Mouse (Mus musculus) kidney, embryonic 15.5 days (tissue): ENCODE data around the gene Gm10273. TPM values are rescaled to one million over a fixed set of nuclear protein-coding genes. Genes with fewer than 3 reads are reported as not detected.
"Not testable (repeated sequence)": the region's sequence is repeated elsewhere in the genome, so short reads cannot be mapped to it uniquely, and the experiment has no call there.

Source experiments
- ATAC-seq: fragments of 200-750 bp; cut with Nextera tagmentation; replicated peaks from 2 replicates; pipeline ENCODE4 v1.8.0; 2017; ENCODE audit warnings: moderate TSS enrichment; ENCODE audit not compliant: low FRiP score
- H3K27ac ChIP-seq: fragments of 300-500 bp; sonication (generic); 2 replicates; pipeline ENCODE4 v1.5.1; 2015; ENCODE audit warnings: mild to moderate bottlenecking, inconsistent platforms
- H3K27me3 ChIP-seq: fragments of 300-500 bp; sonication (generic); 2 replicates; pipeline ENCODE4 v1.6.1; 2015; ENCODE audit warnings: inconsistent platforms
- H3K36me3 ChIP-seq: fragments of 300-500 bp; sonication (generic); 2 replicates; pipeline ENCODE4 v1.6.1; 2015; ENCODE audit warnings: inconsistent platforms
- H3K4me1 ChIP-seq: fragments of 300-500 bp; sonication (generic); 2 replicates; pipeline ENCODE4 v1.6.1; 2015; ENCODE audit warnings: inconsistent platforms
- H3K4me2 ChIP-seq: fragments of 300-500 bp; sonication (generic); 2 replicates; pipeline ENCODE4 v1.6.1; 2015; ENCODE audit warnings: moderate library complexity, mild to moderate bottlenecking, inconsistent platforms
- H3K4me3 ChIP-seq: fragments of 300-500 bp; sonication (generic); replicated peaks from 2 replicates; pipeline ENCODE4 v1.5.1; 2015; ENCODE audit warnings: mild to moderate bottlenecking, inconsistent platforms
- H3K9ac ChIP-seq: fragments of 300-500 bp; sonication (generic); 2 replicates; pipeline ENCODE4 v1.6.1; 2015; ENCODE audit warnings: mild to moderate bottlenecking, inconsistent platforms
- H3K9me3 ChIP-seq: fragments of 300-500 bp; sonication (generic); replicated peaks from 2 replicates; pipeline ENCODE4 v1.6.1; 2016; ENCODE audit warnings: inconsistent platforms
- WGBS: fragments of 180-500 bp; shearing (Covaris S2); methylation state at CpG from one replicate; pipeline ENCODE4 v1.1.7; 2015; ENCODE audit warnings: mixed read lengths; 5-methylcytosine and 5-hydroxymethylcytosine counted together
- polyA plus RNA-seq: library from polyadenylated mRNA; unstranded; fragments of >200 nt; fragmentation: Nextera tagmentation; extraction: Ambion mirVana; gene quantifications from 2 replicates; pipeline ENCODE4 v1.2.1, GENCODE M21; 2015

Gm10273 gene
- polyA plus RNA-seq: not detected in 2 replicates

DNA sequence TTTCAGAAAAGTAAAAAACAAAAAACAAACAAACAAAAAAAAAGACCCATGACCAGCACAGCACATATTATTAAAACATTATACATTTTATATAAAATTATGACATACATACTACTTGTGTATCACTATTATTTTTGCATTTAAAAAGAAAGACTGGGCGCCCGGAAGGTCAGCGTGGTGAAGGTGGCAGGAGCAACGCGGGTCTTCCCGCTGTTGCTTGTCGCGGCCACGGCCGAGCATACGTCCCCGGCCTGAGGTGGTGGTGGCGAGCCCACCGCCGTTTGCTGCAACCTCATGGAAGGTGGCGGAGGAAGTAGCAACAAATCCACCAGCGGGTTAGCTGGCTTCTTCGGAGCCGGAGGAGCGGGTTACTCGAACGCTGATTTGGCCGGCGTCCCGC, at the start of gene Gm10273:
TSS of gene Gm10273 (plus strand) at position 172 of the 400 bp plus-strand sequence.
- ATAC-seq, H3K4me1 ChIP-seq: not testable (repeated sequence)
- 92% methylated on average over 12 of the region's 25 CpGs for WGBS

DNA sequence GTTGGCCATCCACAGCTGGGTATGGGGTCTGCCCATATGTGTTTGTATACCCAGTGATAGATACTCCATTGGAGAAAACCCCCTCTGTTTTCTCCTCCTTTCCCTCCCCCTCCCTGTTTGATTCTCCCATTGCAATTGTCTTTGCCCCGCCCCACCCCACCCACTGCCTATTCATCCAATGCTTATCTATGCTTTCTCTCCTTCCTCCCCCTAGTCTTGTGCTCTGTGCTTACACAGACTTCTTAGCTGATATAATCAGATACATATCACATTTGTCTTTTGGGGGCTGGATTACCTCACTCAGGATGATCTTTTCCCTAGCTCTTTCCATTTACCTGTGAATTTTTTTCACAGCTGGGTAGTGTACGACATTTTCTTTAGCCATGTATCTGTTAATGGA, 48.9 kb upstream of the Gm10273 start:
- peaks cover 86% of the 10 kb centered on the region for H3K36me3 ChIP-seq
- no peak overlapping the region for H3K9ac ChIP-seq

More for the DNA sequence above, at the start of gene Gm10273:
- not testable (repeated sequence) for H3K9me3 ChIP-seq, H3K36me3 ChIP-seq, H3K9ac ChIP-seq, H3K27ac ChIP-seq, H3K4me3 ChIP-seq, H3K4me2 ChIP-seq, H3K27me3 ChIP-seq

DNA sequence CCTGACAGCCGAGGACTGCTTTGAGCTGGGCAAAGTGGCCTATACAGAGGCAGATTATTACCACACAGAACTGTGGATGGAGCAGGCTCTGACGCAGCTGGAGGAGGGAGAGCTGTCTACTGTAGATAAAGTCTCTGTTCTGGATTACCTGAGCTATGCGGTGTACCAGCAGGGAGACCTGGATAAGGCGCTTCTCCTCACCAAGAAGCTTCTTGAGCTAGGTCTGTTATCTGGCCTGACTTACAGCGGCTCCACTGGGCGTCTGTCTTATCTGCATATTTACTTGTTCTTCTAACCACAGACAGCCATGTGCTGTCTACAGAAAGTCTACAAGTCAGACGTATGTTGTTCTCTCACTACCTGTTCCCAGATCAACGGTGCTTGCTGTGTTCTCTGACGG, 47.2 kb upstream of the Gm10273 start:
- no peaks in the 10 kb centered on the region for H3K4me1 ChIP-seq

More for the DNA sequence above, 48.9 kb upstream of the Gm10273 start:
- Histone ChIP-seq H3K27me3 (no peaks in the 10 kb centered on the region), H3K9me3 (no peaks in the 10 kb centered on the region), H3K27ac (no peak overlapping the region), H3K4me2 (no peak overlapping the region), H3K4me3 (no peak overlapping the region), H3K4me1 (no peaks in the 10 kb centered on the region)
- ATAC-seq: no peak
- WGBS: 94% methylated on average over 2 of the region's 2 CpGs

DNA sequence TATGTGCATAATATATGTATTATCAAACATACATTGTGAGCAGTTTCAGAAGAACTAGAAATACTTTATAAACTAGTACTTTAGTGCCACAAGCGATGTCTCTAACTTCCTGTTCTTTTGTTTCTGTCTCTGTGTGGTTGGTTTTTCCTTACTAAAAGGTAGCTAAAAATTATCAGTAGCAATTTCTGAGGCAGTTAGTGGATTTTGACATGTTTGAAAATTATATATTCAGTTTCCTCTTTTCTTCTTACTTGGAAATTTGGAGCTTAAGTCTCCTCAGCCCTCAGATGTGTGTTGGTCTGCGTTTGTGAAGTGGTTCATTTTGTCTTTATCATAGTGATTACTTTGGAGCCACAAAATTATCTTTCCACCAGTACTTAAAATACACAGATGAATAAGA, 45.9 kb upstream of the Gm10273 start:
- no peak for ATAC-seq
- Histone ChIP-seq H3K9ac (no peak overlapping the region), H3K9me3 (no peaks in the 10 kb centered on the region), H3K4me3 (no peak overlapping the region), H3K27me3 (no peaks in the 10 kb centered on the region), H3K36me3 (peaks cover 93% of the 10 kb centered on the region), H3K4me1 (no peaks in the 10 kb centered on the region), H3K4me2 (no peak overlapping the region), H3K27ac (no peak overlapping the region)
- 96% methylated on average over 2 of the region's 2 CpGs for WGBS

More for the DNA sequence above, 47.2 kb upstream of the Gm10273 start:
- Histone ChIP-seq H3K27me3 (no peaks in the 10 kb centered on the region), H3K9me3 (no peaks in the 10 kb centered on the region), H3K36me3 (peaks cover 90% of the 10 kb centered on the region), H3K4me2 (no peak overlapping the region), H3K4me3 (no peak overlapping the region), H3K9ac (no peak overlapping the region), H3K27ac (no peak overlapping the region)
- 93% methylated on average over 9 of the region's 9 CpGs for WGBS
- peak; percentile 69; the same call in 1 of the 2 replicates for ATAC-seq

DNA sequence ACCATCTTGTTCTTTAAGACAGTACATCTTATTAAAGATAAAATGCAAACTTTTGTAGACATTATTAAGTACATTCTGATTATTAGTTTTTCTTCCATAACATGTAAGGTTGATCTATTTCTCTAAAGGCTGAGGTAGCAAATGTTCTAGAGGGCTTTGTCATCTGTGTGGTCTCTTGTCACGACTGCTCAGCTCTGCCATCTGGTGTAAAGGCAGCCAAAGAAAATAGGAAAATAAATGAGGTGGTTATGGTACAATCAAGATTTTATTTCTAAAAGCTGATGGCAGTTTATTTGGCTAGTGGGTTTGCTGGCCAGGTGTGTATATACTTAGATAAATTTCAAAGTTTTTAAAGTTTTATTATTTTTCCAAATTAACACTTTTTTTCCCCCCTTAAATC, 42.4 kb upstream of the Gm10273 start:
- H3K36me3 ChIP-seq: peaks cover 79% of the 10 kb centered on the region
- H3K4me2 ChIP-seq: no peak overlapping the region
- no peak overlapping the region for H3K9ac ChIP-seq
- ATAC-seq: no peak
- WGBS: 44% methylated on average over 1 of the region's 1 CpGs
- no peaks in the 10 kb centered on the region for H3K4me1 ChIP-seq
- no peak overlapping the region for H3K4me3 ChIP-seq
- H3K27me3 ChIP-seq: no peaks in the 10 kb centered on the region
- no peak overlapping the region for H3K27ac ChIP-seq
- H3K9me3 ChIP-seq: no peaks in the 10 kb centered on the region

DNA sequence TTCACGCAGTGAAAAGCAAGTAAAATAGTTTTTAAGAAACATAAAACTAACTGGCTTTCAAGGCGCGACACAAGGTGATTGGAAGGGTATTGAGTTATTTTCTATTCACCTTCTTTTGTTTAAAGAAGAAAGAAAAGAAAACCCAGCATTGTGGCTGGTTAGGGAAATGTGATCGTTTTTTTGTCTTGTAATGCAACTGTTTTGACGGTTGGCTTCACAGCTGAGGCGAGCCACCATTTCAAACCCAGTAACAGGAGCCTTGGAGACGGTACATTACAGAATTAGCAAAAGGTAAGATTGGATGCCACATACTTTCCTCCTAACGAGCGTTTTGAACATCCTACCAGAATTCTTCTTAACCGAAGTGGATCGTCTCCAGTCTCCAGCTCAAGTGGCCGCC, 41.3 kb upstream of the Gm10273 start:
- WGBS: 83% methylated on average over 12 of the region's 12 CpGs
- Histone ChIP-seq H3K36me3 (peaks cover 69% of the 10 kb centered on the region), H3K27me3 (no peaks in the 10 kb centered on the region), H3K9ac (no peak overlapping the region), H3K27ac (no peak overlapping the region), H3K4me3 (no peak overlapping the region), H3K9me3 (no peaks in the 10 kb centered on the region), H3K4me2 (no peak overlapping the region), H3K4me1 (no peaks in the 10 kb centered on the region)
- ATAC-seq: no peak

DNA sequence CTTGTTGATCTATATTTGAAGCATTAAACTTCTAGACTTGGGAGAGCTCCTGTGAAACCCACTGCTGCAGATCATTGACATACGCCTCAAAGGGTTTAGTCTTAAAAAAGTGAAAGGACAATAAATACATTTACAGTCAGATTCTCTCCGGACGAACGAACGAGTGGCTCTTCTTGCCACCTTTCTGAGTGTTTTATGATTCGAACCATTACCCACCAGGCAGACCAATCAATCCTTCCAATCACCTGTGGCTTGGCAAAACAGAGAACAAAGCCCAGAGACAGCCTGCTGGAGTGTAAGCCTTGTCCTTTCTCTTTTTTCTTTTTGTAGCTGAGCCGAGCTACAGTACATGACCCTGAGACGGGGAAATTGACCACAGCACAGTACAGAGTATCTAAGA, 40.4 kb upstream of the Gm10273 start:
- Histone ChIP-seq H3K4me2 (no peak overlapping the region), H3K36me3 (peaks cover 67% of the 10 kb centered on the region), H3K27me3 (no peaks in the 10 kb centered on the region), H3K9ac (no peak overlapping the region), H3K9me3 (no peaks in the 10 kb centered on the region), H3K4me1 (no peaks in the 10 kb centered on the region), H3K27ac (no peak overlapping the region), H3K4me3 (no peak overlapping the region)
- ATAC-seq: no peak
- WGBS: 43% methylated on average over 8 of the region's 8 CpGs

DNA sequence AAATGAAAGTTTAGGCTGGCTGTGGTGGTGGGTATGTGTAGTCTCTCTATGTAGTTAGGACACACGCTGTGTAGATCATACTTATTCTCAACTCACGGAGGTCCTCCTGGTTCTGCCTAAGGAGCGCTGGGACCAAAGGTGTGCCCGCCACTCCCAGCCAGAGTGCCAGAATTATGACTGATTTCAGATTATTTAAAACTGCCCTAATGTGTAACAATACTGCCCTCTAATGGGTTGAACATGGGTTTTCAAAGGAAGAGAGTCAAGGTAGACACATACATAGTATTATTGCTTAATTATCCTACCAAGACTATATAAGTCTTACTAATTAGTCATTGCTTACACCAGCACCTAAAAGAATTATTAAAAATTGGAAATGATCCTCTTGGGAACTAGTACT, 36.7 kb upstream of the Gm10273 start:
- peaks cover 66% of the 10 kb centered on the region for H3K36me3 ChIP-seq
- ATAC-seq: no peak
- H3K4me3 ChIP-seq: no peak overlapping the region
- no peaks in the 10 kb centered on the region for H3K9me3 ChIP-seq
- H3K4me2 ChIP-seq: no peak overlapping the region
- H3K4me1 ChIP-seq: no peaks in the 10 kb centered on the region
- H3K27ac ChIP-seq: no peak overlapping the region
- H3K27me3 ChIP-seq: no peaks in the 10 kb centered on the region
- 92% methylated on average over 4 of the region's 4 CpGs for WGBS
- no peak overlapping the region for H3K9ac ChIP-seq

DNA sequence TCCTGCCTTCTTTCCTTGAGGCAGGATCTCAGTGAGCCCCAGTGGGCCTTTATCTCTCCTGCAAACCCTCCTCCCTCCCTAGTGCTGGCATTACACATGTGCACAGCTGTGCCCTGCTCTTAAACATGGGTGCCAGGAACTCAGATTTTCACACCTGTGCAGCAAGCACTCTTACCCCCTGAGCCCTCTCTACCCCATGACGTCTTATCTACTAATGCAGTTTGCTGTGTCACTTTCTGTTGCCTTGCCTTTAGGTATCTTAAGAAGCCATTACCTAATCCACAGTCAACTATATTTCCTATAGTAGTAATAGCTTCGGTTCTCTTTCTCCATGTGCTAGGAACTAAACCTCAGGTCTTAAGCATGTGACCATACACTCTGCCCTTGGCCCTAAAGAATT, 32.2 kb upstream of the Gm10273 start:
- no peak overlapping the region for H3K27ac ChIP-seq
- H3K4me1 ChIP-seq: no peaks in the 10 kb centered on the region
- WGBS: 89% methylated on average over 2 of the region's 2 CpGs
- H3K36me3 ChIP-seq: peaks cover 82% of the 10 kb centered on the region
- no peak overlapping the region for H3K4me3 ChIP-seq
- H3K9ac ChIP-seq: no peak overlapping the region
- H3K9me3 ChIP-seq: no peaks in the 10 kb centered on the region
- H3K4me2 ChIP-seq: no peak overlapping the region
- no peak for ATAC-seq
- H3K27me3 ChIP-seq: no peaks in the 10 kb centered on the region

DNA sequence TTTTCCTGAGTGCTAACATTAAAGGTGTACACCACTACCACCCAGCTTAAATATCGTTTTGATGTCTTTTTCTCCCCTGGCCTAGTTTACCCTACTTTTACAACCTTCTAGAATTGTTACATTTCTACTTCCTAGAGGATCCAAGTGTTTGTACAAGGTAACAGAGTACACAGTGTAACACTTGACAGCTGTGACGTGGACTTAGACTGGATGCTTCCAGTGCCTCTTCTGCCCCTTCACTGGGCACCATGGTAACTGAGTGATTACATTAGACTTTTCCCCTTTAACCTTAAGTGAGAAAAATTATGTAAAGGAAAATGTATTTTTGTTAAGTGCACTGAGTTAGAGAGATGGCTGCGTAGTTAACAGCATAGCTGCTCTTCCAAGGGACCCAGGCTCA, 30.9 kb upstream of the Gm10273 start:
- Histone ChIP-seq H3K9ac (no peak overlapping the region), H3K36me3 (peaks cover 93% of the 10 kb centered on the region), H3K9me3 (no peaks in the 10 kb centered on the region), H3K4me3 (no peak overlapping the region), H3K27me3 (no peaks in the 10 kb centered on the region), H3K4me1 (no peaks in the 10 kb centered on the region), H3K27ac (no peak overlapping the region), H3K4me2 (no peak overlapping the region)
- WGBS: 90% methylated on average over 3 of the region's 3 CpGs
- no peak for ATAC-seq

DNA sequence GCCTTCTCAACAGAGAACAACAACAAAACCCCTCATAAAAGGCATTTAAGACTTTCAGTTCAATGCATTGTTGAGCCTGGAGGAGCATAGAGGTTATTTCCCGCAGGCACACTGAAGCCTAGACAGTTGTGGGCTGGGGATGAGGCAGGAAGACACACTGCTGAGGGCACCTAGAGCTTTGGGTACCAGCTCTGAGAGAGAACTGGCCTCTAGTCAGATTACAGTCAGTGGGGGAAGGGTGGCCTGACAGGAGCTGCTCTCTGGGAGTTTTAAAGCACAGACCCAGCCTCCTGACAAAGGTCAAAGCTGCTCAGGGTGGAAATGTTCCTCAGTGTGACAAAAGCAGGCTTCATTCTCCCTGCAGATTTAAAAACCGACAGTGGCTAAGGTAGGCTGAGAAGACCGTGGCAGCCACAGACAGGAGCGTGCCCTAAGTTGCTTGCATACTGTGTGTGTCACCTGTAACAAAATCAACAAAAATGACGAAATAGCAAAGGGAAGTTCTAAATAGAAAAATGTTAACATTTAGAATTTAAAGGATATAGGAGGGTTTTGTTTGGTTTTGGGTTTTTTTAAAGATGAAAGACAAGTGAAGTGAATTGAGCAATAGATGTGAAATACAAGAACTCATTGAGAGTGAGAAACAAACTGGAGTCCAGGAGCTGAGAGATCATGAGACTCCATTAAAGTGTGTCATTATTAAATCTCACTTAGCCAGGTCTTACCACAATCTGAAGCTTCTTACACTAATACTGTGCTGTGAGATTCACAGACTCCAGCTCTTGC, 29.4 kb upstream of the Gm10273 start:
- Histone ChIP-seq H3K4me1 (no peaks in the 10 kb centered on the region), H3K27me3 (no peaks in the 10 kb centered on the region), H3K27ac (no peak overlapping the region), H3K36me3 (peaks cover 95% of the 10 kb centered on the region), H3K4me3 (no peak overlapping the region), H3K9me3 (no peaks in the 10 kb centered on the region), H3K9ac (no peak overlapping the region), H3K4me2 (no peak overlapping the region)
- WGBS: 83% methylated on average over 5 of the region's 5 CpGs
- no peak for ATAC-seq

DNA sequence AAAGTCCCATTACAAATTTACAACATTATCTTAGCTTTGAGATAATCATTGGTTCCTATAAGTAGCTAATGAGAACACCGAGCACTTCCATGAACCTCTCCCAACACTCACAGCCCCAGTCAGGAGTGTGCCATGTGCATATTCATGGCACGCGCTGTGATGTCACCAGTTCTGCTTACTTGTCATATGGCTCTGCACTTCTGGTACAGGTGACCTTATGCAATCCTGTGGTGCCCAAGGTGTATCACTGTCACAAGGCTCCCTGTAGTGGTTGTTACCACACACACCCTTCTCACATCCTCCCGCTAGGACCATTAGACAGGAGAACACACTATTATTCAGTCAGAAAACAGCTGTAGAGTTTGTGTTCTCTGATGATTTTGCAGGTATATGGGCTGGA, 28.7 kb upstream of the Gm10273 start:
- H3K36me3 ChIP-seq: peaks cover 95% of the 10 kb centered on the region
- no peaks in the 10 kb centered on the region for H3K9me3 ChIP-seq
- no peak overlapping the region for H3K27ac ChIP-seq
- no peak overlapping the region for H3K4me2 ChIP-seq
- ATAC-seq: no peak
- H3K4me1 ChIP-seq: no peaks in the 10 kb centered on the region
- no peaks in the 10 kb centered on the region for H3K27me3 ChIP-seq
- WGBS: 97% methylated on average over 4 of the region's 4 CpGs
- no peak overlapping the region for H3K9ac ChIP-seq
- H3K4me3 ChIP-seq: no peak overlapping the region

DNA sequence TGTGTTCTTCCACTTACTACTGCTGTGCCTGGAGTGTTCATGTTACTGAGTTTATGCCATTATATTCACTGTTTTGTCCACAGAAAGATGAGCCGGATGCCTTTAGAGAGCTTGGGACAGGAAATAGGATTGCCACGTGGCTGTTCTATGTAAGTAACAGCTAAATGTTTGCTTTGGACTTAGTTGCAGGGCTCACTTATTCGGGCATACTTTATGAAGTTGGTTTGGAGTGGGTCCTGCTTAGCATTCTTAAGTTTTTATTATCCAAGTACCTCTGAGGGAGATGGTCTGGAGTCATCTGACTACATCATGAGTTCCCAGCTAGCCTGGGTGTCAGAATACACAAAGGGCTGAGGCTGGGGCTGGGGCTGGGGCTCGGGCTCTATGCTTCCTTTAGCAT, 28.2 kb upstream of the Gm10273 start:
- 76% methylated on average over 4 of the region's 4 CpGs for WGBS
- Histone ChIP-seq H3K36me3 (peaks cover 90% of the 10 kb centered on the region), H3K27me3 (no peaks in the 10 kb centered on the region), H3K9me3 (no peaks in the 10 kb centered on the region), H3K27ac (no peak overlapping the region), H3K4me2 (no peak overlapping the region), H3K9ac (no peak overlapping the region), H3K4me1 (no peaks in the 10 kb centered on the region), H3K4me3 (no peak overlapping the region)
- no peak for ATAC-seq
